Mouse (Mus musculus) kidney, embryonic 15.5 days (tissue): ENCODE data around the gene Asb5. TPM values are rescaled to one million over a fixed set of nuclear protein-coding genes. Genes with fewer than 3 reads are reported as not detected.
"Not testable (repeated sequence)": the region's sequence is repeated elsewhere in the genome, so short reads cannot be mapped to it uniquely, and the experiment has no call there.

ENCODE experiments used
- ATAC-seq: fragments of 200-750 bp; cut with Nextera tagmentation; replicated peaks from 2 replicates; pipeline ENCODE4 v1.8.0; 2017; ENCODE audit warnings: moderate TSS enrichment; ENCODE audit not compliant: low FRiP score
- H3K27ac ChIP-seq: fragments of 300-500 bp; sonication (generic); 2 replicates; pipeline ENCODE4 v1.5.1; 2015; ENCODE audit warnings: mild to moderate bottlenecking, inconsistent platforms
- H3K27me3 ChIP-seq: fragments of 300-500 bp; sonication (generic); 2 replicates; pipeline ENCODE4 v1.6.1; 2015; ENCODE audit warnings: inconsistent platforms
- H3K36me3 ChIP-seq: fragments of 300-500 bp; sonication (generic); 2 replicates; pipeline ENCODE4 v1.6.1; 2015; ENCODE audit warnings: inconsistent platforms
- H3K4me1 ChIP-seq: fragments of 300-500 bp; sonication (generic); 2 replicates; pipeline ENCODE4 v1.6.1; 2015; ENCODE audit warnings: inconsistent platforms
- H3K4me2 ChIP-seq: fragments of 300-500 bp; sonication (generic); 2 replicates; pipeline ENCODE4 v1.6.1; 2015; ENCODE audit warnings: moderate library complexity, mild to moderate bottlenecking, inconsistent platforms
- H3K4me3 ChIP-seq: fragments of 300-500 bp; sonication (generic); replicated peaks from 2 replicates; pipeline ENCODE4 v1.5.1; 2015; ENCODE audit warnings: mild to moderate bottlenecking, inconsistent platforms
- H3K9ac ChIP-seq: fragments of 300-500 bp; sonication (generic); 2 replicates; pipeline ENCODE4 v1.6.1; 2015; ENCODE audit warnings: mild to moderate bottlenecking, inconsistent platforms
- H3K9me3 ChIP-seq: fragments of 300-500 bp; sonication (generic); replicated peaks from 2 replicates; pipeline ENCODE4 v1.6.1; 2016; ENCODE audit warnings: inconsistent platforms
- WGBS: fragments of 180-500 bp; shearing (Covaris S2); methylation state at CpG from one replicate; pipeline ENCODE4 v1.1.7; 2015; ENCODE audit warnings: mixed read lengths; 5-methylcytosine and 5-hydroxymethylcytosine counted together
- polyA plus RNA-seq: library from polyadenylated mRNA; unstranded; fragments of >200 nt; fragmentation: Nextera tagmentation; extraction: Ambion mirVana; gene quantifications from 2 replicates; pipeline ENCODE4 v1.2.1, GENCODE M21; 2015

Asb5 gene
- polyA plus RNA-seq, 1 experiment from 2014 or later = 5.3 TPM

GRCm38 (mm10) chr8:54596940-54597339 lies 67.6 kb downstream of the Asb5 start:
- Histone ChIP-seq H3K36me3 (no peaks in the 10 kb centered on the region), H3K4me2 (no peak overlapping the region), H3K27me3 (no peaks in the 10 kb centered on the region), H3K4me3 (no peak overlapping the region), H3K9ac (no peak overlapping the region), H3K4me1 (peaks cover 8% of the 10 kb centered on the region; the same call in 1 of the 2 replicates), H3K9me3 (no peaks in the 10 kb centered on the region), H3K27ac (no peak overlapping the region)
- WGBS = 89% methylated on average over 2 of the region's 2 CpGs
- no peak for ATAC-seq

- Histone ChIP-seq H3K9me3 (no peaks in the 10 kb centered on the region), H3K4me1 (peaks cover 8% of the 10 kb centered on the region; the same call in 1 of the 2 replicates), H3K9ac (no peak overlapping the region), H3K4me3 (no peak overlapping the region), H3K4me2 (no peak overlapping the region), H3K27me3 (no peaks in the 10 kb centered on the region), H3K36me3 (no peaks in the 10 kb centered on the region), H3K27ac (no peak overlapping the region)
- WGBS = 76% methylated on average over 2 of the region's 2 CpGs
- ATAC-seq = no peak
These were observed 68.0 kb downstream of the Asb5 start for GRCm38 (mm10) chr8:54597386-54597785.

DNA sequence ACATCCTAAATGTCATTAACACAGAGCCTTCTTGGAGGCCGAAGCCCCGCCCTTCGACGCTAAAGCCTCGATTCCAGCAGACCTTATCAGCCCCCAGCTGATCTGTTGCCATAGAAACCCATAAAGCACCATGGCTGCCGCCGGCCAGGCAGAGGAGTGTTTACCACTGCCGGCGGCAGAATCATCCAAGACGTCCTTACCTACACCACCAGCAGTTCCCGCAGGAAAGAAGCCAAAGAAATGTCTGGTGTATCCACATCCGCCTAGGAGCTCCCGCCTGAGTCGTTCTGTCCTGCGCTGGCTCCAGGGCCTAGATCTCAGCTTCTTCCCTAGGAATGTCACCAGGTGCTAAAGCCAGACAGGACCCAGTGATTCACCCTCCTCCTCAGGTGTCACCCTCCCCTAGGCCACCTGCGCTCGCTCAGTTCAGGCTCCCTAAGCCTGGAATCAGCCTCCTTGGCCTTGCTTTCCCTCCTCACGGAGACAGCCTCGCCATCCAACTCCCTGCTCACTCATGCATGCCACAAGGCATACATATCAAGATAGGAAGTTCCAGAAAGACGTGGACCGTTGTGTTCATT lies 71.4 kb downstream of the Asb5 start, which contains the start of gene Spata4:
Gene Spata4 (plus strand): TSS at position 111 of the 581 bp plus-strand sequence.
- Histone ChIP-seq H3K4me1 (peaks cover 8% of the 10 kb centered on the region; the same call in 1 of the 2 replicates), H3K4me3 (peak within 1 kb of the TSS; percentile 41), H3K27ac (no peak within 1 kb of the TSS), H3K27me3 (no peaks in the 10 kb centered on the region), H3K9ac (no peak within 1 kb of the TSS), H3K36me3 (no peaks in the 10 kb centered on the region), H3K9me3 (no peaks in the 10 kb centered on the region), H3K4me2 (peak within 1 kb of the TSS; percentile 60)
- ATAC-seq = peak; percentile 85
- WGBS = 4% methylated on average over 21 of the region's 21 CpGs

- Histone ChIP-seq H3K4me2 (no peak overlapping the region), H3K27ac (no peak overlapping the region), H3K27me3 (no peaks in the 10 kb centered on the region), H3K4me3 (no peak overlapping the region), H3K4me1 (peaks cover 8% of the 10 kb centered on the region; the same call in 1 of the 2 replicates), H3K9me3 (no peaks in the 10 kb centered on the region), H3K36me3 (no peaks in the 10 kb centered on the region), H3K9ac (no peak overlapping the region)
- ATAC-seq = no peak
- WGBS = 82% methylated on average over 4 of the region's 4 CpGs
These were observed 74.1 kb downstream of the Asb5 start for GRCm38 (mm10) chr8:54603440-54603839.

GRCm38 (mm10) chr8:54609336-54609735 lies 80.0 kb downstream of the Asb5 start:
- H3K4me2 ChIP-seq = no peak overlapping the region
- WGBS = 91% methylated on average over 2 of the region's 2 CpGs
- no peak overlapping the region for H3K4me3 ChIP-seq
- H3K9ac ChIP-seq = no peak overlapping the region
- no peaks in the 10 kb centered on the region for H3K27me3 ChIP-seq
- no peaks in the 10 kb centered on the region for H3K4me1 ChIP-seq
- no peak overlapping the region for H3K27ac ChIP-seq
- H3K36me3 ChIP-seq = no peaks in the 10 kb centered on the region
- no peak for ATAC-seq
- no peaks in the 10 kb centered on the region for H3K9me3 ChIP-seq

- Histone ChIP-seq H3K4me3 (no peak overlapping the region), H3K9me3 (no peaks in the 10 kb centered on the region), H3K27me3 (no peaks in the 10 kb centered on the region), H3K9ac (no peak overlapping the region), H3K4me1 (no peaks in the 10 kb centered on the region), H3K36me3 (no peaks in the 10 kb centered on the region), H3K4me2 (no peak overlapping the region), H3K27ac (no peak overlapping the region)
- ATAC-seq = no peak
- WGBS = 79% methylated on average over 4 of the region's 4 CpGs
These were observed 80.9 kb downstream of the Asb5 start for GRCm38 (mm10) chr8:54610238-54610637.

DNA sequence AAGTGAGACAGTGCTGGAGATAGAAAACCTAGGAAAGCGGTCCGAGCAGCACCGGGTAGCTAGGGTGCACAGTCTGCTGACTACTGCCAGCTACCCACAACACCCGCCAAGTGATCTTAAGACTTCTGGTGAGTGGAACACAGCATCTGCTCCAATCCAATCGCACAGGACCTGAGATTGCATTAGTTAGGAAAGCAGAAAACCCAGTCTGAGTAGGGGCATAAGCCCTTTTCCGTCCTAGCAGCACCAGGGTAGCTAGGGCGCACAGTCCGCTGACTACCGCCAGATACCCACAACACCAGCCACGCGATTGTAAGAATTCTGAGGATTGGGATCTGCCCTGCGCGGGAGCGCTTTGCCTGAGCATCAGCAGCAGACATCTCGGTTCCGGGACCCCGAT lies 87.3 kb downstream of the Asb5 start:
- H3K27ac ChIP-seq, H3K4me3 ChIP-seq, H3K9ac ChIP-seq, ATAC-seq, H3K4me2 ChIP-seq, H3K9me3 ChIP-seq, H3K4me1 ChIP-seq, H3K36me3 ChIP-seq, H3K27me3 ChIP-seq: not testable (repeated sequence)
- 89% methylated on average over 17 of the region's 17 CpGs for WGBS

Other genes starting within 250 kb of the Asb5 start
- 95.9 and 104 TPM in 2 replicates for gene Spcs3, start 418 bp downstream of the Asb5 start, polyA plus RNA-seq
- not detected in 2 replicates for gene Spata4, start 71.2 kb downstream of the Asb5 start, polyA plus RNA-seq